8 mouse cellular contexts compared by ENCODE assay signal in genomic region chr15:88840126-88840525, GRCm38 (mm10). TPM values are rescaled to one million over a fixed set of nuclear protein-coding genes. Genes with fewer than 3 reads are reported as not detected.
DNase-seq lines count a peak whose midpoint lies in the region; ATAC-seq and TF ChIP-seq lines count a peak whose summit lies in the region.

No protein-coding gene starts in this region.

- no peak overlapping the region for H3K4me2 ChIP-seq in lung, embryonic 16.5 days (ENCODE audit: low read depth, low read length)

- peak; percentile 99 for TF ChIP-seq EP300 in heart, adult 2 months (IDR thresholded peaks at IDR 0.05; ENCODE audit: insufficient read depth, low read depth, low read length)

- no peaks in the 10 kb centered on the region for H3K79me2 ChIP-seq in heart, adult 2 months (replicated peaks; ENCODE audit: control insufficient read depth, insufficient read depth, low read length)

- H3K4me3 ChIP-seq in heart, adult 2 months, result 0 out of 2 replicates have a peak overlapping the region, but pooled peaks have one; percentile 36
- no peak overlapping the region for H3K4me3 ChIP-seq in kidney, adult 2 months (ENCODE audit: insufficient read depth, low read depth, low read length)
- H3K4me3 ChIP-seq in lung, embryonic 16.5 days (ENCODE audit: low read length), result no peak overlapping the region

- TF ChIP-seq POLR2A in heart, adult 2 months (IDR thresholded peaks at IDR 0.05; ENCODE audit: insufficient read depth, low read depth, low read length), result peak; percentile 59
- TF ChIP-seq POLR2A in kidney, adult 2 months (IDR thresholded peaks at IDR 0.05; ENCODE audit: low read depth, low read length), result no peak

- H3K36me3 ChIP-seq in heart, adult 2 months (ENCODE audit: control insufficient read depth, insufficient read depth, low read length), result no peaks in the 10 kb centered on the region
- H3K36me3 ChIP-seq in kidney, adult 2 months (ENCODE audit: control insufficient read depth, insufficient read depth, low read length), result no peaks in the 10 kb centered on the region
- H3K36me3 ChIP-seq in lung, embryonic 16.5 days (ENCODE audit: control insufficient read depth, insufficient read depth, low read length), result no peaks in the 10 kb centered on the region

- WGBS in heart, adult 2 months, result 31% methylated on average over 10 of the region's 10 CpGs
- WGBS in kidney, adult 2 months, result 69% methylated on average over 10 of the region's 10 CpGs
- WGBS in lung, embryonic 16.5 days, result 64% methylated on average over 10 of the region's 10 CpGs

- DNase-seq in adrenal gland, adult (ENCODE audit: inconsistent age in 2 of 2, low spot score in 1 of 2), result peak; percentile 71 to 78
- no peak for DNase-seq in adrenal gland, adult 18-20 months (ENCODE audit: low spot score in 2 of 2)
- DNase-seq in adrenal gland, postnatal 10 days, result peak; percentile 60
- peak; percentile 73 to 86 for DNase-seq in heart, adult 2 months
- peak; percentile 89 for DNase-seq in kidney, adult 2 months
- DNase-seq in right cerebral cortex, postnatal 14 days, result no peak
- no peak for DNase-seq in right cerebral cortex, postnatal 10 days (ENCODE audit: low spot score in 2 of 2)

- no peaks in the 10 kb centered on the region for H3K9me3 ChIP-seq in lung, embryonic 16.5 days (ENCODE audit: control insufficient read depth, low read length)

- TF ChIP-seq CTCF in heart, adult 2 months (IDR thresholded peaks at IDR 0.05), result no peak
- TF ChIP-seq CTCF in kidney, adult 2 months (conservative IDR thresholded peaks at IDR 0.05; ENCODE audit: insufficient read depth, insufficient read length, low read depth, low read length), result no peak

- H3K27me3 ChIP-seq in heart, adult 2 months (ENCODE audit: control insufficient read depth, insufficient read depth, low read length), result no peaks in the 10 kb centered on the region
- H3K27me3 ChIP-seq in kidney, adult 2 months (replicated peaks; ENCODE audit: control insufficient read depth, insufficient read depth, low read length), result no peaks in the 10 kb centered on the region
- H3K27me3 ChIP-seq in lung, embryonic 16.5 days (ENCODE audit: control insufficient read depth, insufficient read depth, low read depth, low read length), result no peaks in the 10 kb centered on the region

- intact Hi-C loops in heart, adult 2 months (cut with DNase I), result loop anchor here (1.0 kb wide), 1 partner anchor 10 kb away; no protein-coding TSS in a partner anchor

- peaks cover 17% of the 10 kb centered on the region for H3K4me1 ChIP-seq in heart, adult 2 months (ENCODE audit: control insufficient read depth, insufficient read depth, low read length)
- H3K4me1 ChIP-seq in kidney, adult 2 months (ENCODE audit: control insufficient read depth, insufficient read depth, low read length), result peaks cover 16% of the 10 kb centered on the region
- H3K4me1 ChIP-seq in lung, embryonic 16.5 days (replicated peaks; ENCODE audit: control insufficient read depth, insufficient read depth, low read length), result peaks cover 32% of the 10 kb centered on the region

- H3K27ac ChIP-seq in heart, adult 2 months, result peak overlapping the region; percentile 97
- H3K27ac ChIP-seq in kidney, adult 2 months (ENCODE audit: insufficient read depth, low read depth, low read length), result peak overlapping the region; percentile 97
- H3K27ac ChIP-seq in lung, embryonic 16.5 days (ENCODE audit: low read length), result peak overlapping the region; percentile 92

- peak overlapping the region; percentile 18 for H3K9ac ChIP-seq in heart, adult 2 months (ENCODE audit: low read depth, low read length)
- H3K9ac ChIP-seq in lung, embryonic 16.5 days (ENCODE audit: low read length), result peak overlapping the region; percentile 54

- ATAC-seq in lung, embryonic 16.5 days (ENCODE audit: low read depth), result peak; percentile 29

RNA-seq across cellular contexts. Expression of gene Creld2, which starts 20.7 kb away (rescaled TPM):
- 10 to 100 TPM; 45.3 to 51.7 TPM for total RNA-seq in adrenal gland, adult 18-20 months (2021)
- 10 to 100 TPM; 26.6 to 34.4 TPM for total RNA-seq in adrenal gland, postnatal 10 days (2021)
- total RNA-seq in heart, adult 2 months (2021), result 10 to 100 TPM; 23.6 to 24.7 TPM
- 13.6 and 19.9 TPM in 2 replicates for polyA plus RNA-seq in heart, adult 2 months (2012; rRNA removed)
- polyA plus RNA-seq in kidney, adult 2 months (2012; rRNA removed), result 27.3 and 30.4 TPM in 2 replicates
- 99.5 and 110 TPM in 2 replicates for polyA plus RNA-seq in lung, embryonic 16.5 days (2015; fragmentation: Nextera tagmentation; extraction: Ambion mirVana)

RNA-seq across cellular contexts. Expression of gene Alg12, which starts 21.0 kb away (rescaled TPM):
- total RNA-seq in adrenal gland, adult 18-20 months (2021), result 10 to 100 TPM; 14.4 to 15.2 TPM
- 10 to 100 TPM; 10.4 to 10.7 TPM for total RNA-seq in adrenal gland, postnatal 10 days (2021)
- total RNA-seq in heart, adult 2 months (2021), result 1 to 10 TPM; 7.2 to 8.7 TPM
- 11.0 and 17.5 TPM in 2 replicates for polyA plus RNA-seq in heart, adult 2 months (2012; rRNA removed)
- polyA plus RNA-seq in kidney, adult 2 months (2012; rRNA removed), result 18.1 and 21.3 TPM in 2 replicates
- 13.5 and 14.4 TPM in 2 replicates for polyA plus RNA-seq in lung, embryonic 16.5 days (2015; fragmentation: Nextera tagmentation; extraction: Ambion mirVana)

RNA-seq across cellular contexts. Expression of gene Pim3, which starts 21.9 kb away (rescaled TPM):
- total RNA-seq in adrenal gland, adult 18-20 months (2021), result 10 to 100 TPM; 74.3 to 84.7 TPM
- 10 to 100 TPM; 41.2 to 76.8 TPM for total RNA-seq in adrenal gland, postnatal 10 days (2021)
- 100 to 1,000 TPM in 1 of 2 experiments, 10 to 100 TPM in 1; 95.3 to 133 TPM for total RNA-seq in heart, adult 2 months (2021)
- polyA plus RNA-seq in heart, adult 2 months (2012; rRNA removed), result 45.6 and 58.8 TPM in 2 replicates
- 78.5 and 85.8 TPM in 2 replicates for polyA plus RNA-seq in kidney, adult 2 months (2012; rRNA removed)
- polyA plus RNA-seq in lung, embryonic 16.5 days (2015; fragmentation: Nextera tagmentation; extraction: Ambion mirVana), result 64.1 and 68.0 TPM in 2 replicates

Comparison
In these comparisons a context has a peak if more than half of its experiments do, and no peak if none do; other contexts are left out.
1. DNase-seq: peak in adrenal gland, adult (2 of 2), adrenal gland, postnatal 10 days (single experiment), heart, adult 2 months (2 of 2) and kidney, adult 2 months (single experiment); none in adrenal gland, adult 18-20 months (0 of 2), right cerebral cortex, postnatal 14 days (single experiment) and right cerebral cortex, postnatal 10 days (0 of 2).
2. Peak in every context shown above with its lines, with median percentiles within 50 percentile points of each other: H3K27ac ChIP-seq.